Mouse (Mus musculus): ENCODE data around the gene Cenpp. TPM values are rescaled to one million over a fixed set of nuclear protein-coding genes. Genes with fewer than 3 reads are reported as not detected.

Cenpp gene
- polyA plus RNA-seq, 1 experiment, result 0.28 TPM

- WGBS, result 64% methylated on average over 1 of the region's 1 CpGs
These were observed 106.1 kb downstream of the Cenpp start for GRCm38 (mm10) chr13:49546517-49546916.

GRCm38 (mm10) chr13:49545646-49546045, 106.9 kb downstream of the Cenpp start:
- no peak for DNase-seq
- 49% methylated on average over 3 of the region's 3 CpGs for WGBS
- Histone ChIP-seq H3K4me1 (ENCODE audit: control insufficient read depth, insufficient read depth, low read length) (no peaks in the 10 kb centered on the region), H3K4me3 (replicated peaks; ENCODE audit: extremely low read depth, low read depth, low read length) (no peak overlapping the region)
- TF ChIP-seq POLR2A (IDR thresholded peaks at IDR 0.05; ENCODE audit: borderline replicate concordance, extremely low read depth, low read depth, low read length) (no peak), CTCF (IDR thresholded peaks at IDR 0.05; ENCODE audit: insufficient read depth, low read length) (no peak)

More at GRCm38 (mm10) chr13:49546517-49546916, 106.1 kb downstream of the Cenpp start:
- TF ChIP-seq POLR2A (IDR thresholded peaks at IDR 0.05; ENCODE audit: borderline replicate concordance, extremely low read depth, low read depth, low read length), result no peak
- no peak for TF ChIP-seq CTCF (IDR thresholded peaks at IDR 0.05; ENCODE audit: insufficient read depth, low read length)
- Histone ChIP-seq H3K4me3 (replicated peaks; ENCODE audit: extremely low read depth, low read depth, low read length) (no peak overlapping the region), H3K4me1 (ENCODE audit: control insufficient read depth, insufficient read depth, low read length) (no peaks in the 10 kb centered on the region)
- no peak for DNase-seq

GRCm38 (mm10) chr13:49544279-49544678, 108.3 kb downstream of the Cenpp start, which contains the start of gene Aspn:
Gene Aspn, plus strand, starts transcription at chr13:49544443.
- WGBS, result 61% methylated on average over 3 of the region's 3 CpGs
- TF ChIP-seq CTCF (IDR thresholded peaks at IDR 0.05; ENCODE audit: insufficient read depth, low read length), result no peak
- TF ChIP-seq POLR2A (IDR thresholded peaks at IDR 0.05; ENCODE audit: borderline replicate concordance, extremely low read depth, low read depth, low read length), result no peak
- no peak for DNase-seq
- Histone ChIP-seq H3K4me1 (ENCODE audit: control insufficient read depth, insufficient read depth, low read length) (no peaks in the 10 kb centered on the region), H3K4me3 (replicated peaks; ENCODE audit: extremely low read depth, low read depth, low read length) (no peak within 1 kb of the TSS)

GRCm38 (mm10) chr13:49538693-49539092, 113.9 kb downstream of the Cenpp start:
- 63% methylated on average over 1 of the region's 1 CpGs for WGBS
- Histone ChIP-seq H3K4me1 (ENCODE audit: control insufficient read depth, insufficient read depth, low read length) (no peaks in the 10 kb centered on the region), H3K4me3 (replicated peaks; ENCODE audit: extremely low read depth, low read depth, low read length) (no peak overlapping the region)
- TF ChIP-seq CTCF (IDR thresholded peaks at IDR 0.05; ENCODE audit: insufficient read depth, low read length) (no peak), POLR2A (IDR thresholded peaks at IDR 0.05; ENCODE audit: borderline replicate concordance, extremely low read depth, low read depth, low read length) (no peak)
- no peak for DNase-seq

GRCm38 (mm10) chr13:49536946-49537345, 115.6 kb downstream of the Cenpp start:
- WGBS, result 98% methylated on average over 1 of the region's 1 CpGs
- TF ChIP-seq POLR2A (IDR thresholded peaks at IDR 0.05; ENCODE audit: borderline replicate concordance, extremely low read depth, low read depth, low read length), result no peak
- no peak for TF ChIP-seq CTCF (IDR thresholded peaks at IDR 0.05; ENCODE audit: insufficient read depth, low read length)
- H3K4me3 ChIP-seq (replicated peaks; ENCODE audit: extremely low read depth, low read depth, low read length), result no peak overlapping the region
- H3K4me1 ChIP-seq (ENCODE audit: control insufficient read depth, insufficient read depth, low read length), result no peaks in the 10 kb centered on the region
- DNase-seq, result no peak

- WGBS, result 97% methylated on average over 4 of the region's 4 CpGs
- TF ChIP-seq POLR2A (IDR thresholded peaks at IDR 0.05; ENCODE audit: borderline replicate concordance, extremely low read depth, low read depth, low read length), result no peak
- no peak for TF ChIP-seq CTCF (IDR thresholded peaks at IDR 0.05; ENCODE audit: insufficient read depth, low read length)
- Histone ChIP-seq H3K4me1 (ENCODE audit: control insufficient read depth, insufficient read depth, low read length) (no peaks in the 10 kb centered on the region), H3K4me3 (replicated peaks; ENCODE audit: extremely low read depth, low read depth, low read length) (no peak overlapping the region)
- DNase-seq, result no peak
These were observed 121.9 kb downstream of the Cenpp start for GRCm38 (mm10) chr13:49530636-49531035.

GRCm38 (mm10) chr13:49526235-49526634, 126.3 kb downstream of the Cenpp start:
- DNase-seq, result no peak
- 69% methylated on average over 2 of the region's 2 CpGs for WGBS
- H3K4me3 ChIP-seq (replicated peaks; ENCODE audit: extremely low read depth, low read depth, low read length), result no peak overlapping the region

GRCm38 (mm10) chr13:49518761-49519160, 133.8 kb downstream of the Cenpp start:
- Histone ChIP-seq H3K4me3 (replicated peaks; ENCODE audit: extremely low read depth, low read depth, low read length) (no peak overlapping the region), H3K4me1 (ENCODE audit: control insufficient read depth, insufficient read depth, low read length) (peaks cover 4% of the 10 kb centered on the region; the same call in 1 of the 2 replicates)
- WGBS, result 40% methylated on average over 2 of the region's 2 CpGs
- DNase-seq, result no peak
- no peak for TF ChIP-seq CTCF (IDR thresholded peaks at IDR 0.05; ENCODE audit: insufficient read depth, low read length)

More at GRCm38 (mm10) chr13:49526235-49526634, 126.3 kb downstream of the Cenpp start:
- TF ChIP-seq CTCF (IDR thresholded peaks at IDR 0.05; ENCODE audit: insufficient read depth, low read length), result no peak
- TF ChIP-seq POLR2A (IDR thresholded peaks at IDR 0.05; ENCODE audit: borderline replicate concordance, extremely low read depth, low read depth, low read length), result no peak
- no peaks in the 10 kb centered on the region for H3K4me1 ChIP-seq (ENCODE audit: control insufficient read depth, insufficient read depth, low read length)

GRCm38 (mm10) chr13:49507176-49507575, 145.4 kb downstream of the Cenpp start:
- WGBS, result 38% methylated on average over 3 of the region's 3 CpGs
- no peak for DNase-seq
- Histone ChIP-seq H3K4me1 (ENCODE audit: control insufficient read depth, insufficient read depth, low read length) (no peaks in the 10 kb centered on the region; the same call in none of the 2 replicates), H3K4me3 (replicated peaks; ENCODE audit: extremely low read depth, low read depth, low read length) (no peak overlapping the region)
- no peak for TF ChIP-seq CTCF (IDR thresholded peaks at IDR 0.05; ENCODE audit: insufficient read depth, low read length)
- no peak for TF ChIP-seq POLR2A (IDR thresholded peaks at IDR 0.05; ENCODE audit: borderline replicate concordance, extremely low read depth, low read depth, low read length)

- DNase-seq, result no peak
- Histone ChIP-seq H3K4me1 (ENCODE audit: control insufficient read depth, insufficient read depth, low read length) (no peaks in the 10 kb centered on the region; the same call in none of the 2 replicates), H3K4me3 (replicated peaks; ENCODE audit: extremely low read depth, low read depth, low read length) (no peak overlapping the region)
- WGBS, result 73% methylated on average over 4 of the region's 4 CpGs
- no peak for TF ChIP-seq CTCF (IDR thresholded peaks at IDR 0.05; ENCODE audit: insufficient read depth, low read length)
- TF ChIP-seq POLR2A (IDR thresholded peaks at IDR 0.05; ENCODE audit: borderline replicate concordance, extremely low read depth, low read depth, low read length), result no peak
These were observed 146.8 kb downstream of the Cenpp start for GRCm38 (mm10) chr13:49505776-49506175.
